Mouse (Mus musculus) embryonic stem cell, embryonic (primary cell): ENCODE measurements at regions not wholly inside any gene's neighbourhood (a gene's known extent, or its start where the extent isn't known, plus 50 kb on each side); places are given as distances from the start of the nearest gene placed in this dataset.

Experiments
- CTCF ChIA-PET, 4 experiments: fragments of 300-600 bp in 2 of 4; fragments of 350-600 bp in 2 of 4; sonication (Branson Sonifier 250); formaldehyde crosslinking; loops; one replicate each; lab custom pipeline; 2022; ENCODE audit warnings: inconsistent platforms in 2 of 4; lab: Charles Lee
- POLR2A ChIA-PET, 4 experiments: fragments of 300-600 bp in 2 of 4; fragments of 350-600 bp in 2 of 4; sonication (Branson Sonifier 250); formaldehyde crosslinking; loops; one replicate each; lab custom pipeline; 2022; ENCODE audit warnings: antibody characterized with exemption in 4 of 4, inconsistent platforms in 1 of 4; lab: Charles Lee

DNA sequence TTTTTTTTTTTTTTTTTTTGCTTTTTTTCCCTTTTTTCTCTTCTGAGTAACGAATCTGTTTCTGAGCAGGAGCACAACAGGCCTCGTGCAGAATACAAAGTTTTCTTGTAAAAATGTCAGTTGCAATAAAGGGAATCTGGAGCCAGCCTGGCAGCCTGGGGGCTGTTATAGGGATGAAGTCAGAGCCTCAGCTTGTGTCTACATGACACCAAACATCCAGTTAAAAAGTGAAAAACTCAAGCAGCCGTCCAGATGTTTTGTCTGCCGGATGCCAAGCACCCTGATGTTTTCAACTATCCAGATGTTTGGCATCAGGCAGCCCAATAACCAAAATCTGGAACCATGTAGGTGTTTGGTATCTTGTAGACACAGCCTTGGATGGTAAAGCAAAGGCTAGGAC, 79.4 kb upstream of the Prep start:
- ChIA-PET POLR2A (interaction anchor here in 1 of 4 experiments (1.2 kb wide), 1 partner anchor 55 kb away, joined by 3 read pairs; no protein-coding TSS in a partner anchor), CTCF (no interaction called here)

DNA sequence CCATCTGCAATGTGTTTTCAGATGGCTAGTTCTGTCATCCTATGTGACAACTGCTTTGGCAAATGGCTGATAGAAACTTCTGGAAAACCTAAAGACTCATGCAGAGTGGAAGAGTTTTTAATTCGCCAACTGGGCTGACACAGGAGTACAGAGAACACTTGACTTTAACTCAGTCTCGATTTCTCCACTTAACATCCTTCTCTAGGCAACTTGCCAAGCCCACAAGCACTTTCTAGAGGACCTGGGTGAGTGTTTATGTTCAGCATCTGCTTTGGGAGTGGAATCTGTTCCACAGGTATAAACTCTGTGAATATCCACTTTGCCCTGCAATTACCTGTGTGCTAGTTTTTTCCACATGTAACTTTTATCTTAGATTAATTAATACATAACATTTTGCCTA, 85.1 kb upstream of the Prep start:
- CTCF ChIA-PET: no interaction called here

GRCm38 (mm10) chr10:44976815-44977214, 90.2 kb upstream of the Prep start:
- ChIA-PET CTCF (no interaction called here), POLR2A (no interaction called here)

More for the DNA sequence above, 85.1 kb upstream of the Prep start:
- POLR2A ChIA-PET: no interaction called here

DNA sequence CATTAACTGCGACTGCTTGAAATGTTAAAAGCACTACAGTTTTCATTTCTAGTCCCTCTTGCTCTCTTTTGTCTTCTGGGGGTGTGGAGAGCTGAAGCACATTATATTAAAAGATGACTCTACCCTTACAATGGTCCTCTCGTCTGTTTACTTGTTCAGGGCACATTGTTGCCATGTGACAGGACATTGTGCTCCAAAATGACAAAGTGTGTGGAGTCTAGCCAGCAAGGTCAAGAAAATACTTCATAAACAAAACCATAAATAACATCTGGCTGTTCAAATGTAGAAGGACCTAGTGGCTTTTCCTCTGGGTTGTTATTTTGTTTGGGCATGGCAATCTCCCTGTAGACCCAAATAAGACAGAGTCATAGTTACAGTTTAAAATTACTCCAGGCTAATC, 95.1 kb upstream of the Prep start:
- ChIA-PET POLR2A (no interaction called here), CTCF (no interaction called here)

DNA sequence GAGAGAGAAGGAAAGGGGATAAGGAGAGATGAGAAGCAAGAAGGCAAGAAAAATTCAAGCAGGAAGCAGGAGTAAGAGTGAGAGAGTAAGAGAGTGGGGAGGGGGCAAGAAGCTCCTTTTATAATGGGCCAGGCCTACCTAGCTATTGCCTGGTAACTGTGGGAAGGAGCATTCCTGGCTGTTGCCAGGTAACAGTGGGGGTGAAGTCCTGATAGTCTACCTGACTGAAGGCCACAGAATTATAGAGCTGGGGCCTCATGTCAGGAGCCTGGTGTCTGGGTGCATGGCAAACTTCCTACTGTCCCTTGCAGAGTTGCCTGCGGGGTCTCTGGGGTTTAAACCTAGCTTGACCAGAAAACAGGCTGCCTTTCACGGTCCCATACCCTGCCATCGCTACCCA, 107.0 kb upstream of the Prep start:
- POLR2A ChIA-PET: no interaction called here
- CTCF ChIA-PET: no interaction called here

- POLR2A ChIA-PET: interaction anchor here in 1 of 4 experiments (0.7 to 1.3 kb wide), 2 partner anchors 46 to 55 kb away, joined by 3 read pairs; no protein-coding TSS in a partner anchor
- CTCF ChIA-PET: no interaction called here
These were observed 121.7 kb upstream of the Prep start for GRCm38 (mm10) chr10:44945205-44945725.

GRCm38 (mm10) chr10:44939403-44939802, 127.6 kb upstream of the Prep start:
- CTCF ChIA-PET: no interaction called here
- POLR2A ChIA-PET: no interaction called here

DNA sequence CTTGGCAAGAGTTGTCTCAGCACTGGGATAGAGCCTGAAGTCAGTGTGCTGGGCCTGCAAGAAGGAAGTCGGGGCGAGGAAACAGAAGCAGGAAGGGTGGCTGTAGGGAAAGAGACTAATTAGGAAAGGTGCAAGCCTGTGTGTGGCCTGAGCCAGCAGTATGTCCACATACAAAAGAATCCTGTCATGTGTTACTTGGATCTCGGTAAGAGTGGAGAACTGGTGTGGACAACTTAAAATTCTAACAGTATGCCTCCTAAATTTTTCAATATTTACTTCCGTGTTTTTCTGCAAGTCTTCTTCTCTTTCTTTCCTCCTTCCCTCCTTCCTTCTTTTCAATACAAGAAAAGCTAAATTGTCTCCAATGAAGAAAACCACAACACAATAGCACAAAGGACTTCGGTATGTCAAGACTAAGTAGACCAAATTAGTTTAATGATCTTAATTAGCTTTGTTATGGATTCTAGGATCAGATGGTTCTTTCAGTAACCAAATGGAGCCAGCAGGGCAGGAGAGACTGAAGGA, 130.0 kb upstream of the Prep start:
- CTCF ChIA-PET: no interaction called here
- POLR2A ChIA-PET: no interaction called here

DNA sequence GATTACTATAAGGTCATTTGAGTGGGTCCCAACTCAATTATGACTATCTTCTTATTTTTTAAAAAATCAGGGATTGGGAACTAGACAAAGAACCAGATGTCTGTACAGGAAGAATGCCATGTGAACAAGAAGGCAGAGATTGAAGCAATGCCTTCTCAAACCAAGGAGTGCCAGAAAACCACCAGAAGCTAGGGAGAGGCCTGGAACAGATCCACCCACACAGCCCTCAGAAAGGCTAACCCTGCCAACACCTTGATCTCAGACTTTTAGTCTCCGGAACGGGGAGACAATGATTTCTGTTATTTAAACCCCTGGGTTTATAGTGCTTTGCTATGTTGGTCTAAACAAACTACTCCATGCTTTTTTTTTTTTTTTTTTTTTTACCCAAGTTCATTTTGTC, 136.2 kb upstream of the Prep start:
- POLR2A ChIA-PET: no interaction called here
- CTCF ChIA-PET: no interaction called here

- POLR2A ChIA-PET: interaction anchor here in 1 of 4 experiments (0.6 to 1.5 kb wide), 2 partner anchors 9 to 213 kb away, joined by 4 read pairs; no protein-coding TSS in a partner anchor
- CTCF ChIA-PET: no interaction called here
These were observed 153.1 kb upstream of the Prep start for GRCm38 (mm10) chr10:44913751-44914388.

GRCm38 (mm10) chr10:44904520-44904919, 162.5 kb upstream of the Prep start:
- CTCF ChIA-PET: no interaction called here
- POLR2A ChIA-PET: interaction anchor here in 1 of 4 experiments (1.6 kb wide), 1 partner anchor 9 kb away, joined by 4 read pairs; no protein-coding TSS in a partner anchor

DNA sequence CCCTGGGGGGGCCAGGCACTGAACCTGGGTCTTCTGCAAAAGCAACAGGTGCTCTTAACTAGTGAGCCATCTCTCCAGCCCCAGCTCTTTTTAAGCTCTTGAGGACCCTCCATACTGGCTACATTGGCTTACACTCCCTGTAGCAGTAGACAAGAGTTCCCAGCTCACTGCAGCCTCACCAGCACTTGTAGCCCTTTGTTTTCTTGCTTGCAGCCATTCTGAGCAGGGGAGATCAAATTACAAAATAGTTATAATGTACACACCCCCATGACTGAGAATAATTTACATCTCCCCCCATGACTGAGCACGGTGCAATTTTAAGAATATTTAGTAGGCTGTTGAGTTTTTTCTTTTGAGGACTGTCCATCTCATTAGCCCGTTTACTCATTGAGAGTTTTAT, 165.8 kb upstream of the Prep start:
- CTCF ChIA-PET: no interaction called here

DNA sequence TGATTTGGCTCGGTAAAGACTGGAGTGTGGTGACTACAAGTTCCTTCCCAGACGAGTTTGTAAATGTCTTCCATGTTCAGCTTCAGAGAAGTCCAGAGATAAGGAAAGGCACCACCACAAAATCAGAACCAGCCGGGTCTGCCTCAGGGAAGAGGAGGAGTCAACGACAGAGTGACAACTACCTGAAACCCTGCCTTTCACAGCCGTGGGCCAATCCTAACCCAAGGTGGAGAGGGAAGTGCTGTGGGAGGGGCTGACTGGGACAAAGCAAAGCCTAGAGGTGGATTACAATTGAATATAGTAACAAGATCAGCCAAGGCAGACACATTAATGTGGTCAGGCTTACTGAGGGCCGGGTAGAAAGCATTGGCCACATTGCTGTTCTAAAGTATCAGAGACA, 174.9 kb upstream of the Prep start:
- POLR2A ChIA-PET: no interaction called here
- CTCF ChIA-PET: no interaction called here

More for the DNA sequence above, 165.8 kb upstream of the Prep start:
- POLR2A ChIA-PET: no interaction called here

DNA sequence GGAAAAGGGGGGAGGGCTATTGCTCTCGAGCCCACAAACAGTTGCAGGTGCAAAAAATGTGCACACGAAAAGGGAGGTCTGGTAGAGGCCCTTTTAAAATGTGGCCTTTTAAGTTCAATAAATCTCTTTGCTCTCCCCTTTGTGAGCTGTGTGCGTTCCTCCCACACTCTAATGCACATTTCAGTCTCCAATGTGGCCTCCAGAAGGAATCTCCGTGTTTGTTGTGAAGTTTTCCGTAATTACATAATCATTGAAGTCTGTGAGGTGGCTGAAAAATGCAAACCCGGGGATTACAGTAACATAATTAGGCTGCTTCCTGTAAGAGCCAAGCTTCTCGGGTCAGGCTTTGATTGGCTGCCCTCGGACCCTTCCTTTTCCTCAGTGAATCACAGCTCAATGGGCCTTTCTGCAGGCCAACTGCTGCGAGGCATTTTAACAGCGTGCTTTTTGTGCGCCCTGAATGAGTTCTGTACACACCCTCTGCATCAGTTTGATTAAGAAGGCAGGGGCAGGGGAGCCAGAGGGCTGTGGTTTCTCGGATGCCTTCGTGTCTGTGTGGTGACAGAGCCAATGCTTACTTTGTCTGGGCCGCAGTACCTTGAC, 179.8 kb upstream of the Prep start:
- ChIA-PET CTCF (no interaction called here), POLR2A (interaction anchor here in 2 of 4 experiments (0.5 to 1.3 kb wide), 3 partner anchors 17 to 342 kb away, joined by 3 to 4 read pairs (median 3); no protein-coding TSS in a partner anchor)

GRCm38 (mm10) chr10:44881967-44882366, 185.0 kb upstream of the Prep start:
- POLR2A ChIA-PET: no interaction called here
- CTCF ChIA-PET: no interaction called here

DNA sequence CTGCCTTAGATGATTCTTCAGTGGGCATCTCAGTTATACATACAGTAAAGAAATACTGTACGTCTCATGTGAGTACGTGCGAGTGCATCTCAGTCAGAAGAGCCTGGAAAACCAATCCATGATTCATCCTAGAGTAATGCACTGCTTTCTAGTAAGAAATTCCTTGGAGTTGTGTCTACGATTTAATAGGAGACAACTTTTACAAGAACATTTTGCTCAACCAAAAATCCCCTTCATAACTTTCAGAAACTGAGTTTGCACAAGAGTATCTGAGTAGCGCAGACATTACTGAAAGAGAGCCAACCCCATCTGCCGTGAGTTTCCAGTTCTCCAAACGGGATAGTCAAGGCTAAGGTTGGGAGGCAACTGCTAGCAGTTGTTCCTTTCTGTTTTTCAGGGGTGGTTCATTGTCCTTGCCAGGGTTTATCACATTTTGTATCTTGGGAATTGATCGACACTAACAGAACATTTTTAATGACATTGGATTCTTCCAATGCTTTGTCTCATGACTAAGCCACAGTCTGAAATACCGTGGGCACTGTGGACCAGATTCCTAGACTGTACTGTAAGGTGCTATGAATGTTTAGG, 189.8 kb upstream of the Prep start:
- CTCF ChIA-PET: no interaction called here
- POLR2A ChIA-PET: no interaction called here

GRCm38 (mm10) chr10:44873642-44874285, 193.2 kb upstream of the Prep start:
- POLR2A ChIA-PET: no interaction called here
- CTCF ChIA-PET: no interaction called here

- POLR2A ChIA-PET: no interaction called here
- CTCF ChIA-PET: no interaction called here
These were observed 202.7 kb upstream of the Prep start for GRCm38 (mm10) chr10:44864191-44864747.

DNA sequence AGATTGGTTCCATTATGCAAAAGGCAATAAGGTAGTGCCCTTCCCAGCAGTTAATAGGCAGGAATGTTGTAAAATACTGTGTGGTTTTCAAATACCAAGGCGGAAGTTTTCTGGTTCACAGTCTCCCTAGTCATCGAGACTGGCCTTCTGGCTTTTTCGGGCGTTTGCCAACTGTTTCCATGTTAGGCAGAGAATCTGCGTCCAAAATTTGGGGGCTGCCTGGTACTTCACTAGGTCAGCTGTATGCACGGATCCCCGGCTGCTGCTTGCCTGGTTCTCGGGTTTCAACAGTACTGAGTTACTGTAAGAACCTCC, 204.7 kb upstream of the Prep start:
- POLR2A ChIA-PET: no interaction called here
- CTCF ChIA-PET: no interaction called here
